Mouse (Mus musculus): Measurements from ENCODE around the gene Hk1.

- TF ChIP-seq CTCF (IDR thresholded peaks at IDR 0.05; ENCODE audit: low read depth) (no peak), EP300 (IDR thresholded peaks at IDR 0.05; ENCODE audit: low read depth) (no peak)
These were observed 59.2 kb downstream of the Hk1 start for GRCm38 (mm10) chr10:62320402-62320978.

All from liver, postnatal 0 days (tissue).